8 mouse cellular contexts compared by ENCODE assay signal in genomic region chr9:44498421-44499355, GRCm38 (mm10). TPM values are rescaled to one million over a fixed set of nuclear protein-coding genes. Genes with fewer than 3 reads are reported as not detected.
DNase-seq lines count a peak whose midpoint lies in the region; ATAC-seq and TF ChIP-seq lines count a peak whose summit lies in the region.

No protein-coding gene starts in this region.

- H3K9ac ChIP-seq in intestine, embryonic 16.5 days (ENCODE audit: low read depth, low read length): peak overlapping the region; percentile 59
- H3K9ac ChIP-seq in liver, embryonic 14.5 days (replicated peaks): no peak overlapping the region

- H3K9me3 ChIP-seq in intestine, embryonic 16.5 days (ENCODE audit: control insufficient read depth, low read length): no peaks in the 10 kb centered on the region
- no peaks in the 10 kb centered on the region for H3K9me3 ChIP-seq in liver, embryonic 14.5 days (ENCODE audit: control insufficient read depth, low read length)

- peak in 1 of 2 experiments; percentile 55 for DNase-seq in spleen, adult 2 months (ENCODE audit: low read depth in 1 of 2, low spot score in 2 of 2)
- DNase-seq in spleen, postnatal 14 days (ENCODE audit: low spot score in 2 of 2): no peak
- peak; percentile 68 to 75 for DNase-seq in cerebellum, postnatal 25 days
- peak; percentile 84 for DNase-seq in gastrocnemius, postnatal 25 days
- no peak for DNase-seq in liver, embryonic 14.5 days (ENCODE audit: low read depth in 3 of 3, low spot score in 3 of 3)
- DNase-seq in natural killer cell, adult 2 months (ENCODE audit: low spot score in 2 of 2): peak; percentile 71 to 79
- peak; percentile 59 for DNase-seq in urinary bladder, postnatal 10 days (ENCODE audit: low spot score)

- TF ChIP-seq CTCF in spleen, adult 2 months (IDR thresholded peaks at IDR 0.05; ENCODE audit: extremely low read depth, insufficient read depth, insufficient read length, insufficient replicate concordance): peak; percentile 40; the same call in 1 of the 2 replicates
- TF ChIP-seq CTCF in liver, embryonic 14.5 days (IDR thresholded peaks at IDR 0.05; ENCODE audit: low read depth): peak; percentile 56

- peak overlapping the region; percentile 65 for H3K4me2 ChIP-seq in intestine, embryonic 16.5 days (ENCODE audit: low read depth, low read length)
- H3K4me2 ChIP-seq in liver, embryonic 14.5 days (ENCODE audit: low read depth): peak overlapping the region; percentile 51

- no peaks in the 10 kb centered on the region for H3K27me3 ChIP-seq in spleen, adult 2 months (ENCODE audit: control insufficient read depth, insufficient read depth, low read length)
- H3K27me3 ChIP-seq in intestine, embryonic 16.5 days (replicated peaks; ENCODE audit: control insufficient read depth, insufficient read depth, low read length): no peaks in the 10 kb centered on the region
- peaks cover 14% of the 10 kb centered on the region for H3K27me3 ChIP-seq in liver, embryonic 14.5 days (ENCODE audit: control insufficient read depth, insufficient read depth, low read length)

- H3K4me1 ChIP-seq in spleen, adult 2 months (ENCODE audit: control insufficient read depth, insufficient read depth, insufficient read length): peaks cover 40% of the 10 kb centered on the region
- H3K4me1 ChIP-seq in intestine, embryonic 16.5 days (ENCODE audit: control insufficient read depth, insufficient read depth, low read length): peaks cover 77% of the 10 kb centered on the region
- peaks cover 0 to 17% of the 10 kb centered on the region in 2 experiments; a peak in 3 of 4 replicates for H3K4me1 ChIP-seq in liver, embryonic 14.5 days (replicated peaks; ENCODE audit: control insufficient read depth in 2 of 2, insufficient read depth in 2 of 2, low read length in 1 of 2)

- 5% methylated on average over 59 of the region's 59 CpGs for WGBS in spleen, adult 2 months
- 1% methylated on average over 59 of the region's 59 CpGs for WGBS in intestine, embryonic 16.5 days
- 2% methylated on average over 59 of the region's 59 CpGs for WGBS in liver, embryonic 14.5 days (ENCODE audit: insufficient replicate concordance)

- H3K36me3 ChIP-seq in spleen, adult 2 months (ENCODE audit: control insufficient read depth, insufficient read depth, low read length): peaks cover 4% of the 10 kb centered on the region
- no peaks in the 10 kb centered on the region for H3K36me3 ChIP-seq in intestine, embryonic 16.5 days (ENCODE audit: control insufficient read depth, insufficient read depth, low read length)
- no peaks in the 10 kb centered on the region for H3K36me3 ChIP-seq in liver, embryonic 14.5 days (replicated peaks; ENCODE audit: control insufficient read depth, insufficient read depth, low read depth)

- TF ChIP-seq EP300 in liver, embryonic 14.5 days (IDR thresholded peaks at IDR 0.05; ENCODE audit: low read depth): no peak

- TF ChIP-seq POLR2A in spleen, adult 2 months (IDR thresholded peaks at IDR 0.05; ENCODE audit: low read depth, low read length): no peak

- no peak overlapping the region for H3K27ac ChIP-seq in spleen, adult 2 months (ENCODE audit: insufficient read depth, low read length)
- H3K27ac ChIP-seq in intestine, embryonic 16.5 days (ENCODE audit: low read length): peak overlapping the region; percentile 78
- no peak overlapping the region for H3K27ac ChIP-seq in liver, embryonic 14.5 days

- peak; percentile 68 for ATAC-seq in intestine, embryonic 16.5 days
- ATAC-seq in liver, embryonic 14.5 days (ENCODE audit: insufficient read depth): 0 out of 2 replicates have a peak, but pooled peaks have one; percentile 31

- peak overlapping the region; percentile 39; the same call in 1 of the 2 replicates for H3K4me3 ChIP-seq in spleen, adult 2 months (ENCODE audit: extremely low read depth, insufficient read depth, insufficient read length)
- peak overlapping the region; percentile 44 for H3K4me3 ChIP-seq in intestine, embryonic 16.5 days (ENCODE audit: low read length)
- H3K4me3 ChIP-seq in liver, embryonic 14.5 days (ENCODE audit: insufficient read depth in 1 of 2, low read depth in 2 of 2, low read length in 2 of 2): peak overlapping the region; percentile 11 to 27

RNA-seq across cellular contexts. Expression of gene Bcl9l, which starts 16.1 kb away (rescaled TPM):
- 42.2 and 50.3 TPM in 2 replicates for polyA plus RNA-seq in spleen, adult 2 months (2012; rRNA removed)
- 10 to 100 TPM; 33.6 to 40.7 TPM for total RNA-seq in gastrocnemius, postnatal 25 days (2021)
- polyA plus RNA-seq in intestine, embryonic 16.5 days (2015; fragmentation: Nextera tagmentation; extraction: Ambion mirVana): 5.1 and 5.9 TPM in 2 replicates
- 1.6 and 1.9 TPM in 2 replicates for polyA plus RNA-seq in liver, embryonic 14.5 days (2012; rRNA removed)
- polyA plus RNA-seq in liver, embryonic 14.5 days (2014; fragmentation: Nextera tagmentation; extraction: Ambion mirVana): 1.0 and 1.5 TPM in 2 replicates

RNA-seq across cellular contexts. Expression of gene Upk2, which starts 43.9 kb away (rescaled TPM):
- polyA plus RNA-seq in spleen, adult 2 months (2012; rRNA removed): not detected in 2 replicates
- total RNA-seq in gastrocnemius, postnatal 25 days (2021): under 1 TPM; 0.32 to 0.43 TPM
- 0.61 and 0.80 TPM in 2 replicates for polyA plus RNA-seq in intestine, embryonic 16.5 days (2015; fragmentation: Nextera tagmentation; extraction: Ambion mirVana)
- polyA plus RNA-seq in liver, embryonic 14.5 days (2012; rRNA removed): 0.04 TPM in 1 of 2 replicates, not detected in the other
- not detected in 2 replicates for polyA plus RNA-seq in liver, embryonic 14.5 days (2014; fragmentation: Nextera tagmentation; extraction: Ambion mirVana)

RNA-seq across cellular contexts. Expression of gene Foxr1, which starts 57.8 kb away (rescaled TPM):
- 0.09 and 0.15 TPM in 2 replicates for polyA plus RNA-seq in spleen, adult 2 months (2012; rRNA removed)
- total RNA-seq in gastrocnemius, postnatal 25 days (2021): not detected
- polyA plus RNA-seq in intestine, embryonic 16.5 days (2015; fragmentation: Nextera tagmentation; extraction: Ambion mirVana): not detected in 2 replicates
- not detected in 2 replicates for polyA plus RNA-seq in liver, embryonic 14.5 days (2012; rRNA removed)
- not detected in 2 replicates for polyA plus RNA-seq in liver, embryonic 14.5 days (2014; fragmentation: Nextera tagmentation; extraction: Ambion mirVana)

Comparison
In these comparisons a context has a peak if more than half of its experiments do, and no peak if none do; other contexts are left out.
1. DNase-seq: peak in cerebellum, postnatal 25 days (2 of 2), gastrocnemius, postnatal 25 days (single experiment), natural killer cell, adult 2 months (2 of 2) and urinary bladder, postnatal 10 days (single experiment); none in spleen, postnatal 14 days (0 of 2) and liver, embryonic 14.5 days (0 of 3).
2. Peak in every context shown above with its lines, with median percentiles within 50 percentile points of each other: H3K4me3 ChIP-seq.